ENCODE assay signal across 14 mouse cellular contexts in the genomic region with DNA sequence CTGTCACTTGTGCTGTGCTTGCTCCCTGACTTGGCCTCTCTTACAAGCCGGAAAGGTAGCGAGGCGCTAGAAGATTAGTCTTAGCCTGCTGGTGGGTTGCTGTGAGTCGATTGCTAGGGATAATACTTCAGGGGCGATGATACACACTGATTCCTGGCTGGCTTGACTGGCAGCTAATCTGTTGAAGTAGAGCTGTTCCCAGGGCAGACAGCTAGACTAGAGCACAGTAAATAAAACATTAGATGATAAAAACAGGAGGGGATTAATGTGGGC. TPM values are rescaled to one million over a fixed set of nuclear protein-coding genes. Genes with fewer than 3 reads are reported as not detected.
DNase-seq lines count a peak whose midpoint lies in the region; ATAC-seq and TF ChIP-seq lines count a peak whose summit lies in the region.
"Had no signal": no experiment of that assay in that cellular context is flagged by ENCODE, and none has a peak within 500 bp of the region (broad histone marks: within the 10 kb centered on the region; RNA-seq: fewer than 3 reads in every experiment).

No protein-coding gene starts in this region.

- H3K27me3 ChIP-seq in cerebellum, adult 2 months (ENCODE audit: control insufficient read depth, insufficient read depth, low read length) = no peaks in the 10 kb centered on the region
- no peaks in the 10 kb centered on the region for H3K27me3 ChIP-seq in kidney, embryonic 14.5 days (ENCODE audit: control insufficient read depth, insufficient read depth, low read length)
- H3K27me3 ChIP-seq in testis, adult 2 months (ENCODE audit: control insufficient read depth, insufficient read depth, low read length) = no peaks in the 10 kb centered on the region
- no peaks in the 10 kb centered on the region for H3K27me3 ChIP-seq in stomach, postnatal 0 days (ENCODE audit: control insufficient read depth, insufficient read depth, low read length)
- H3K27me3 ChIP-seq: forebrain, embryonic 12.5 days; neural tube, embryonic 12.5 days had no signal

- H3K4me3 ChIP-seq in cerebellum, adult 2 months (replicated peaks; ENCODE audit: insufficient read depth, low read depth, low read length) = no peak overlapping the region
- no peak overlapping the region for H3K4me3 ChIP-seq in kidney, embryonic 14.5 days (ENCODE audit: low read length)
- no peak overlapping the region for H3K4me3 ChIP-seq in testis, adult 2 months (ENCODE audit: control insufficient read depth, low read depth, low read length)
- no peak overlapping the region for H3K4me3 ChIP-seq in stomach, postnatal 0 days (ENCODE audit: low read depth, low read length)
- H3K4me3 ChIP-seq: forebrain, embryonic 12.5 days; neural tube, embryonic 12.5 days had no signal

- no peaks in the 10 kb centered on the region for H3K9me3 ChIP-seq in kidney, embryonic 14.5 days (ENCODE audit: control insufficient read depth, low read length)
- no peaks in the 10 kb centered on the region for H3K9me3 ChIP-seq in stomach, postnatal 0 days (ENCODE audit: control insufficient read depth, low read length)
- H3K9me3 ChIP-seq: forebrain, embryonic 12.5 days; neural tube, embryonic 12.5 days had no signal

- 76% methylated on average over 5 of the region's 5 CpGs for WGBS in cerebellum, adult 2 months
- 48% methylated on average over 5 of the region's 5 CpGs for WGBS in kidney, embryonic 14.5 days
- WGBS in stomach, postnatal 0 days = 52% methylated on average over 5 of the region's 5 CpGs

- DNase-seq in cerebellum, adult 2 months = no peak
- no peak for DNase-seq in kidney, adult 9 months
- no peak for DNase-seq in testis, postnatal 10 days (ENCODE audit: low spot score)
- no peak for DNase-seq in stomach, postnatal 0 days (ENCODE audit: low spot score)
- DNase-seq in left cerebral cortex, postnatal 25 days (ENCODE audit: low spot score in 2 of 2) = no peak
- DNase-seq: cerebellum, adult 9-10 months had no signal

- H3K4me1 ChIP-seq in cerebellum, adult 2 months (ENCODE audit: control insufficient read depth, insufficient read depth, low read length) = no peaks in the 10 kb centered on the region
- peaks cover 9% of the 10 kb centered on the region; the same call in 1 of the 2 replicates for H3K4me1 ChIP-seq in kidney, embryonic 14.5 days (ENCODE audit: control insufficient read depth, insufficient read depth, low read length)
- peaks cover 5% of the 10 kb centered on the region for H3K4me1 ChIP-seq in testis, adult 2 months (ENCODE audit: control insufficient read depth, insufficient read depth, low read length)
- 0 out of 2 replicates have a peak, but pooled peaks cover 2% of the 10 kb centered on the region for H3K4me1 ChIP-seq in stomach, postnatal 0 days (replicated peaks; ENCODE audit: control insufficient read depth, insufficient read depth)
- H3K4me1 ChIP-seq: forebrain, embryonic 12.5 days; neural tube, embryonic 12.5 days had no signal

- H3K27ac ChIP-seq in cerebellum, adult 2 months (ENCODE audit: insufficient read depth, low read length) = peak overlapping the region; percentile 71; the same call in 1 of the 2 replicates
- peak overlapping the region; percentile 84 for H3K27ac ChIP-seq in kidney, embryonic 14.5 days (ENCODE audit: low read depth, low read length)
- peak overlapping the region; percentile 43 for H3K27ac ChIP-seq in testis, adult 2 months (ENCODE audit: control insufficient read depth, insufficient read depth, low read depth, low read length)
- peak overlapping the region; percentile 82 for H3K27ac ChIP-seq in stomach, postnatal 0 days (replicated peaks)
- H3K27ac ChIP-seq: neural tube, embryonic 12.5 days had no signal

- no peak for TF ChIP-seq POLR2A in cerebellum, adult 2 months (IDR thresholded peaks at IDR 0.05; ENCODE audit: borderline replicate concordance, insufficient read depth, low read length)
- TF ChIP-seq POLR2A in testis, adult 2 months (IDR thresholded peaks at IDR 0.05; ENCODE audit: control insufficient read depth, low read depth, low read length) = no peak

- H3K9ac ChIP-seq in kidney, embryonic 14.5 days (ENCODE audit: low read depth, low read length) = no peak overlapping the region
- H3K9ac ChIP-seq in stomach, postnatal 0 days (ENCODE audit: low read length) = peak overlapping the region; percentile 35; the same call in 1 of the 2 replicates
- H3K9ac ChIP-seq: forebrain, embryonic 12.5 days; neural tube, embryonic 12.5 days had no signal

- intact Hi-C loops in left cerebral cortex, postnatal 25 days (cut with DNase I) = no loop called here

- no peak for TF ChIP-seq EP300 in stomach, postnatal 0 days (optimal IDR thresholded peaks at IDR 0.05)

- no peak overlapping the region for H3K4me2 ChIP-seq in kidney, embryonic 14.5 days (replicated peaks; ENCODE audit: low read depth, low read length)
- H3K4me2 ChIP-seq in stomach, postnatal 0 days (replicated peaks; ENCODE audit: low read depth) = 0 out of 2 replicates have a peak overlapping the region, but pooled peaks have one; percentile 11
- H3K4me2 ChIP-seq: forebrain, embryonic 12.5 days; neural tube, embryonic 12.5 days had no signal

- no peak for TF ChIP-seq CTCF in cerebellum, adult 2 months (IDR thresholded peaks at IDR 0.05; ENCODE audit: borderline replicate concordance, insufficient read depth, low read depth, low read length)
- TF ChIP-seq CTCF in testis, adult 2 months (IDR thresholded peaks at IDR 0.05; ENCODE audit: control insufficient read depth, insufficient read depth, insufficient replicate concordance, low read depth, low read length) = no peak
- TF ChIP-seq CTCF in stomach, postnatal 0 days (IDR thresholded peaks at IDR 0.05; ENCODE audit: low read depth) = no peak

- ATAC-seq in cerebellum, adult (ENCODE audit: insufficient number of reproducible peaks, low FRiP score, low TSS enrichment) = no peak
- ATAC-seq in kidney, embryonic 14.5 days (ENCODE audit: low FRiP score, low TSS enrichment) = no peak
- ATAC-seq in stomach, postnatal 0 days (ENCODE audit: low FRiP score, low TSS enrichment) = no peak

- peaks cover 70% of the 10 kb centered on the region for H3K36me3 ChIP-seq in kidney, embryonic 14.5 days (ENCODE audit: control insufficient read depth, insufficient read depth, low read length)
- H3K36me3 ChIP-seq in testis, adult 2 months (ENCODE audit: control insufficient read depth, insufficient read depth, low read length) = peaks cover 7% of the 10 kb centered on the region
- H3K36me3 ChIP-seq in stomach, postnatal 0 days (ENCODE audit: control insufficient read depth, insufficient read depth, low read length) = peaks cover 28% of the 10 kb centered on the region

RNA-seq across cellular contexts. Expression of a gene that starts 10.6 kb away (rescaled TPM):
- 278 and 288 TPM in 2 replicates for polyA plus RNA-seq in cerebellum, adult 2 months (2012; rRNA removed)
- polyA plus RNA-seq in kidney, embryonic 14.5 days (2014; fragmentation: Nextera tagmentation; extraction: Ambion mirVana) = 61.0 and 75.7 TPM in 2 replicates
- 86.2 and 86.5 TPM in 2 replicates for polyA plus RNA-seq in testis, adult 2 months (2012; rRNA removed)
- 17.6 and 19.5 TPM in 2 replicates for polyA plus RNA-seq in stomach, postnatal 0 days (2015; fragmentation: Nextera tagmentation; extraction: Ambion mirVana)
- total RNA-seq in left cerebral cortex, postnatal 25 days (2021) = 100 to 1,000 TPM; 190 to 213 TPM

RNA-seq across cellular contexts. Expression of a gene that starts 14.8 kb away (rescaled TPM):
- 0.05 TPM in 1 of 2 replicates, not detected in the other for polyA plus RNA-seq in cerebellum, adult 2 months (2012; rRNA removed)
- not detected in 2 replicates for polyA plus RNA-seq in kidney, embryonic 14.5 days (2014; fragmentation: Nextera tagmentation; extraction: Ambion mirVana)
- polyA plus RNA-seq in testis, adult 2 months (2012; rRNA removed) = 0.15 and 0.24 TPM in 2 replicates
- 0.08 and 0.17 TPM in 2 replicates for polyA plus RNA-seq in stomach, postnatal 0 days (2015; fragmentation: Nextera tagmentation; extraction: Ambion mirVana)
- not detected for total RNA-seq in left cerebral cortex, postnatal 25 days (2021)
- total RNA-seq: adrenal gland, adult 8-10 months; layer of hippocampus, postnatal 10 days; MEL had no signal
- polyA plus RNA-seq: forebrain, embryonic 12.5 days; neural tube, embryonic 12.5 days had no signal

RNA-seq across cellular contexts. Expression of a gene that starts 23.9 kb away (rescaled TPM):
- polyA plus RNA-seq in cerebellum, adult 2 months (2012; rRNA removed) = 109 and 115 TPM in 2 replicates
- polyA plus RNA-seq in kidney, embryonic 14.5 days (2014; fragmentation: Nextera tagmentation; extraction: Ambion mirVana) = 87.6 and 90.9 TPM in 2 replicates
- polyA plus RNA-seq in testis, adult 2 months (2012; rRNA removed) = 40.3 and 44.3 TPM in 2 replicates
- 176 and 186 TPM in 2 replicates for polyA plus RNA-seq in stomach, postnatal 0 days (2015; fragmentation: Nextera tagmentation; extraction: Ambion mirVana)
- total RNA-seq in left cerebral cortex, postnatal 25 days (2021) = 10 to 100 TPM; 47.7 to 50.3 TPM

RNA-seq across cellular contexts. Expression of a gene that starts 31.3 kb away (rescaled TPM):
- polyA plus RNA-seq in cerebellum, adult 2 months (2012; rRNA removed) = 0.06 and 0.10 TPM in 2 replicates
- polyA plus RNA-seq in kidney, embryonic 14.5 days (2014; fragmentation: Nextera tagmentation; extraction: Ambion mirVana) = not detected in 2 replicates
- polyA plus RNA-seq in testis, adult 2 months (2012; rRNA removed) = 0.88 and 1.2 TPM in 2 replicates
- 0.06 and 0.07 TPM in 2 replicates for polyA plus RNA-seq in stomach, postnatal 0 days (2015; fragmentation: Nextera tagmentation; extraction: Ambion mirVana)
- under 1 TPM; 0.23 to 0.34 TPM for total RNA-seq in left cerebral cortex, postnatal 25 days (2021)
- polyA plus RNA-seq: neural tube, embryonic 12.5 days had no signal

RNA-seq across cellular contexts. Expression of a gene that starts 35.9 kb away (rescaled TPM):
- polyA plus RNA-seq in cerebellum, adult 2 months (2012; rRNA removed) = 350 and 389 TPM in 2 replicates
- 65.2 and 71.5 TPM in 2 replicates for polyA plus RNA-seq in kidney, embryonic 14.5 days (2014; fragmentation: Nextera tagmentation; extraction: Ambion mirVana)
- 2.6 and 3.1 TPM in 2 replicates for polyA plus RNA-seq in testis, adult 2 months (2012; rRNA removed)
- polyA plus RNA-seq in stomach, postnatal 0 days (2015; fragmentation: Nextera tagmentation; extraction: Ambion mirVana) = 19.1 and 20.8 TPM in 2 replicates
- total RNA-seq in left cerebral cortex, postnatal 25 days (2021) = 100 to 1,000 TPM; 307 to 334 TPM
- total RNA-seq: MEL had no signal
